Mouse (Mus musculus): ENCODE results near the gene Lpcat2. TPM values are rescaled to one million over a fixed set of nuclear protein-coding genes. Genes with fewer than 3 reads are reported as not detected.

Lpcat2 gene
- total RNA-seq, 1 experiment from 2014 or later = 159 TPM

DNA sequence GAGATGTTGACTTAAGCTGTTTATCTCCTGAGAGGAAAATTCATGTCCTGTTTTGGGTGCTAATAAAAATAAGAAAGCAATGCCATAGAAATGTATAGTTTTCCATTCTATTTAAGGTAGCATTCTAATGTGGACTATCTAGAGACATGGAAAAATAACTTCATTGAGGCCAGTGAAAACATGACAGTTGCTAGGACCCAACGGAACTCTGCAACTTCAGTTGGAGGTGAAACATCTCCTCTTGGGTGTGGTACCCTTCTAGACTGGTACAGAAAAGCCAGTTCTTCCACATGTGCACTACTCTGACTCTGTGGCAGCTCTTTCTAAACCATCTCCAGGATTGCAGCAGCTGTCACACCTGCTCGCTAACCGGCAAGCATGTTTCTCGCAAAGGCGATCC is 46.0 kb downstream of the Lpcat2 start, which contains the start of gene Capns2:
TSS of gene Capns2 (plus strand) at position 301 of the 400 bp plus-strand sequence.
- no peak for ATAC-seq (ENCODE audit: extremely low read depth, insufficient number of reproducible peaks, low FRiP score, poor library complexity, severe bottlenecking)

DNA sequence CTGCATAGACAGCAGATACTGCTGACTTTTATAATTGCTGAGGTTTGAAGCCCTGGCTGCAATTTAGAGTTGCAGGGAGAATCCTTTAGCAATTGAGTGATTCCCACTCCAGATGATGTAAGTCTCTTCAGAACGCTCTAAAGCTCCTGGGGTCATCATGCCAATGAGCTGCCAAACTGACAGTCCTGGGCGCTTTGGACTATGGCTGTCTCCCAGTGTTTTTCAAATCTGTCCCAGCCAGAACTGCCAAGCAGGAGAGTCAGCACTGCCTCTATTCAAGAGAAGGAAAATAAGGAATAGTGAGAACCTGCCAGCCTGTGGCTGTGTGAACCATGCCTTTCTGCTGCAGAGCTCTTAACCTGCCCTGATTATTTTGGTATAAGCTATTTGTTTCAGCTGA is 47.8 kb downstream of the Lpcat2 start:
- no peak for ATAC-seq (ENCODE audit: extremely low read depth, insufficient number of reproducible peaks, low FRiP score, poor library complexity, severe bottlenecking)

DNA sequence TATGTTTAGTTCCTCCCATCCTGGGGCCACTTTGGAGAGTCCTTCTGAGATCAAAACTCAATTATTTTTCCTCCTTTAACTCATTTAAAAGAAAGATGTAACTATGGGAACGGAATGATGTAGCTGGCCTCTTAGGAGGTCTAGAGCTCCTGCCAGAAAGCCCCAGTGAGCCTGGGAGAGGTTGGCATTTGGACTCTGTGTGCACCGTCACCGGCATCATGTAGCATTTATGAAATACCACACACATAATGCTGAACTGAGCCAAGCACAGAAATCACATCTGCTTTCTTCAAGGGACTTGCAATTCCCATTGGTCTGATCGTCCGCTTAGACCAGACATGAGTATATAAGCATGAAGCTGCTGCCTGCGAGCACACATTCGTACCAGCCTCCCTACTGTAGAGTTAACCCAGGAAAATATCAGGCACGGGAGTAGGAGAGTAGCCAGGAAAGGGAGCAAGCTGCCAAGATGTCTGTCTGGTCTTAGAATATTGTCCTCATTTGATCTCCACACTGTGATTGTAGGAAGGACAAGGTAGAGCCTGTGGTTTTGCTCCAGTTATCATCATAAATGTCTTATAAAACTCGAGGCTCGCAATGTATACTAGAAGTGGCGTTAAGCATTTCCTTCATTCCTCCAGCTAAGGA is 48.5 kb downstream of the Lpcat2 start:
- no peak for ATAC-seq (ENCODE audit: extremely low read depth, insufficient number of reproducible peaks, low FRiP score, poor library complexity, severe bottlenecking)

DNA sequence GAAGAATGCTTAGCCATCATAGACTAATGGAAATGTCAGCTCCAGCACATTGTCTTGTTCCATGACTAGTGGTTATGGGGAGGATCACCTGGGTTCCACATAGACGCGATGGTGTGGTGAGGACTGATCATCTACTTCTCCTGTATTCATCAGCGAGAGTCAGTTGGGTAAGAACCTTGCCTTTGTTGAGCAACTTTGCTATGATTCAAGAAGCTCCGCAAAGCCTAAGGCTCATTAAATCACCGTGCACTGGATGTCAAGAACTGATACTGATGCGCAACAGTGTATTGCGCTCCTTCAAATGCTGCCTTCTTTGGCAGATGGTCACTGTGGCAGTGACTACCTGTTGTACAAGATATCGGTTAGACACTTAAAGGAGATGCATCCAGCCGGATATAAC is 51.4 kb downstream of the Lpcat2 start:
- ATAC-seq (ENCODE audit: extremely low read depth, insufficient number of reproducible peaks, low FRiP score, poor library complexity, severe bottlenecking) = no peak

DNA sequence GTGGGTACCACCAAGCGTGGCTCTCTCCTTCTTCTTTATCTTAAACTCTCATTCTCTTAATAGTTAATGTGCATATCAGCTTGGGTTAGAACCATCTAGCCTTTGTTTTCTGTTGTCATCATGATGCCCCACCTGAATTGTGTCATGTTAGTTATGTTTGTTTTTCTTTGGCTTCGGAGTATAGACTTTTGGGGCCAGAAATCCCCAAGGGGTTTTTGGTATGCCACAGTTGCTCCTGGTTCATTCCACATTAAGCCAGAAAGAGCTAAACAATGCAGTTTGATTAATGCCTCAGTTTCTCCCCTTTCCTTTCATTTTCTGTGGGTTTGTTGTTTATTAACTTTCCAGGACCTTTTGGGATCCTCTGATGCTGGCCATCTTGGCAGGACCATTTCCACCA is 53.3 kb downstream of the Lpcat2 start:
- no peak for ATAC-seq (ENCODE audit: extremely low read depth, insufficient number of reproducible peaks, low FRiP score, poor library complexity, severe bottlenecking)

DNA sequence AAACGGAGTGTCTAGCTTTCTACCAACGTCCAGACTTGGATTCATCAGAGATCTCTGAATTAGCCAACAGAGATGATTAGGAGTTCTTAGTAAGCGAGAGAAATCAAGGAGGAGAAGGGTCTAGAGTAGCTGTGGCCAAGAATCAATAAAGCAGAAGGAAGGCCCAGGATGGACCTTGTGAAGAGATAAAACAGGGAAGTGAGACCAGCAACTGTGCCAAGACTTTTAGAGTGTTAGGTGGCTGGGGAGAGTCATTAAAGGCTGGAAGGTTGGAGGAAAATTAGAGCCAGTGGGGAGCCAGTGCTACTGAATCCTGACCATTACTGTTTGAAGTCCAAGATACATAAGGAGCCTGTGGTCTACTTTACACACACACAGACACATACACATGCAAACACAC is 56.3 kb downstream of the Lpcat2 start:
- ATAC-seq (ENCODE audit: extremely low read depth, insufficient number of reproducible peaks, low FRiP score, poor library complexity, severe bottlenecking) = no peak

DNA sequence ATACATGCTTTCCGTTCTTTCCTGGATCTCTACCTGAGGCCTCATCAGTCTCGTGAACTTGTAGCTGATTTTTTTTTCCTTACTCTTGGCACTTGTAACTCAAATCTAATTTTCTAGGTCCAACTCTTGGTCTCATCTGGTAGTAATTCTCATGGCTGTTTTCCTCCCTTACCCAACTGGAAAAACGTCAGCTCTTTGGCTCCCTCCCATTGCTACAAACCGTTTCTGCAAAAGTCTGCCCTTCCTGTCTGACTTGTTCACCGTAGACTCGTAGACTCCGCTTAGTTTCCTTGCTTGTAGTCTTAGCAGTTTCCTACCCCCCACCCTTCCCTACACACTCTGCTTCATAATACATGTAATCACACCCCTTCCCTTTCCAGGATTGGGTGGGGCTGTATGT is 58.3 kb downstream of the Lpcat2 start:
- no peak for ATAC-seq (ENCODE audit: extremely low read depth, insufficient number of reproducible peaks, low FRiP score, poor library complexity, severe bottlenecking)

DNA sequence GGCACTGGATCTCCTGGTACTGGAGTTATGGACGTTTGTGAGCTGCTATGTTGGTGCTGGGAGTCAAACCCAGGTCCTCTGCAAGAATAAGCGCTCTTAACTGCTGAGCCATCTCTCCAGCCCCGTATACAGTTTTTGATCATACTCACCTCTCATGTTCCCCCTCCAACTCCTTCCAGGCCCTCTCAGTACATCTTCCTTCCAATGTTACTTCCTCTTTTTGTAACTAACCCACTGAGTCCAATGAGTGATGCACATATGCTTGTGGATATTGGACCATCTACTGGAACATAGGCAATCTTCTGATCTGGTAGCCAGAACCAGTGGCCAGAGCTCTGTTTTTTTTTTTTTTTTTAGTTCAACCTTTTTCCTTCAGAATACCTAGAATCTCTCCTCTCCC is 60.9 kb downstream of the Lpcat2 start:
- ATAC-seq (ENCODE audit: extremely low read depth, insufficient number of reproducible peaks, low FRiP score, poor library complexity, severe bottlenecking) = no peak

DNA sequence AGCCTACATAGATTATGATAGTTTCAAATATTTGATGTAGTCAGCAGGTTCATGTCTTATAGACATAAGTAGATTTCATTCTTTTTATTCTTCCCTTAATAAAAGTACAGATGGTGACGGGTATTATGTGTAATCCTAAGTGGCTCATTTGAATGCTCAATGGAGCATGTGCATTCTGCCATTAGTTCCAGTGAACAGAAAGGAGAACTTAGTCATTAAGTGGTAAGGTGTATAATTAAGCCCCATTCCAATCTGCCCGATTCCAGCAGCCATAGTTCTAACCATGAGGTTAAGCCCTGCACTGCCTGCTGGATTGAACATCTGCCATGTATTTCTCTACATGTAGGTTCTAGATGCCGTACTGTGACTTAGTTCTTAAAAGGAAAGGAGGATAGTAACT is 66.6 kb downstream of the Lpcat2 start:
- ATAC-seq (ENCODE audit: extremely low read depth, insufficient number of reproducible peaks, low FRiP score, poor library complexity, severe bottlenecking) = no peak

DNA sequence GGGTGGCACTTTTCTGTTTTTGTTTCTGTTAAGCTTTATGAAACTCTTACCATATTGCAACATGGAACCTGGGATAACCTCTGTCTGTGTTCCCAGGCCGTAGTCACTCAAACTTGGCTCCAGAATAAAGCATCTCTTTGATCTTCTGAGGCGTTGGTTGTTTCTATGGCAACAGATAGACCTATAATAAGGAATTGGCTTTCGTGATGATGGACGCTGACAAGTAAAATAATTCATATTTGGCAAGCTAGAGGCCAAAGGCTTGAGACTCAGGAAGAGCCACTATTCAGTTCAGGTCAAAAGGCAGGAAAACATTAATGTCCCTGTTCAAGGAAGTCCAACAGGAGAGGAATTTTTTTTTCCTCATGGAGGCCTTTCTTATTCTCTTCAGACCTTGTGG is 73.8 kb downstream of the Lpcat2 start:
- ATAC-seq (ENCODE audit: extremely low read depth, insufficient number of reproducible peaks, low FRiP score, poor library complexity, severe bottlenecking) = no peak

DNA sequence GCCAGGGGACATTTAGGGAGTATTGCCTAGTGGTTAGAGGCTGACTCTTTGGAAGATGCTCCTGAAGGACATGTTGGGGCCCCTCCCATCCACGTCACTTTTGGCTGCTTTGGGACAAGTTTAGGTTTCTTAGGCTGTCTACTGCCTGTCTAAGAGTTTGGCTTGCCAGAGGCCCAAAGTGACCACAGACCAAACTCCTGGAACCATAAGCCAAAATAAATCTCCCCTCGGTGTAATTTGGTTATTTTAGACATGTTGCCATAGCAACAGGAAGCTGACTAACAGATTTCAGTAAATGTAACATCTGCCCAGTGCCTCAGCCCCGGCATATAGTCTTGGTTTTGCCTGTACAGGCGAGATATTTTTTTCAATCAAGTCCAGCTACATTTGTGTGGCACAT is 82.9 kb downstream of the Lpcat2 start:
- no peak for ATAC-seq (ENCODE audit: extremely low read depth, insufficient number of reproducible peaks, low FRiP score, poor library complexity, severe bottlenecking)

DNA sequence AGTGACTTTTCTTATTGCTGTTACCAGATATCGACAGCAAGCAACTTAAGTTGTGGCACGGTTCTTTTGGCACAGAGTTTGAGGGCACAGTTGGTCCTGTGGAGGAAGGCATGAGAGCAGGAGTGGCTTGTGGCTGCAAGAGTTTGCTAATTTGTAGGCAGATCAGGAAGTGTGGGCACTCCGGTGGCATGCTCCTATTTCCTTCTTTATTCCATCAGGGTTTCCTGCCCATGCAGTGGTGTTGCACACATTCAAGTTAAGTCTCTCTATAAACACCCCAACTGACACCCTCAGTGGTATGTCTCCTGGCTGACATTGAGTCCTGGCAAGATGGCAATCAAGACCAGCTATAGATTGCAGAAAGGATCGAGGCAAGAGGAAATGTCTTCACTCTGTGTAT is 93.9 kb downstream of the Lpcat2 start:
- ATAC-seq (ENCODE audit: extremely low read depth, insufficient number of reproducible peaks, low FRiP score, poor library complexity, severe bottlenecking) = no peak

DNA sequence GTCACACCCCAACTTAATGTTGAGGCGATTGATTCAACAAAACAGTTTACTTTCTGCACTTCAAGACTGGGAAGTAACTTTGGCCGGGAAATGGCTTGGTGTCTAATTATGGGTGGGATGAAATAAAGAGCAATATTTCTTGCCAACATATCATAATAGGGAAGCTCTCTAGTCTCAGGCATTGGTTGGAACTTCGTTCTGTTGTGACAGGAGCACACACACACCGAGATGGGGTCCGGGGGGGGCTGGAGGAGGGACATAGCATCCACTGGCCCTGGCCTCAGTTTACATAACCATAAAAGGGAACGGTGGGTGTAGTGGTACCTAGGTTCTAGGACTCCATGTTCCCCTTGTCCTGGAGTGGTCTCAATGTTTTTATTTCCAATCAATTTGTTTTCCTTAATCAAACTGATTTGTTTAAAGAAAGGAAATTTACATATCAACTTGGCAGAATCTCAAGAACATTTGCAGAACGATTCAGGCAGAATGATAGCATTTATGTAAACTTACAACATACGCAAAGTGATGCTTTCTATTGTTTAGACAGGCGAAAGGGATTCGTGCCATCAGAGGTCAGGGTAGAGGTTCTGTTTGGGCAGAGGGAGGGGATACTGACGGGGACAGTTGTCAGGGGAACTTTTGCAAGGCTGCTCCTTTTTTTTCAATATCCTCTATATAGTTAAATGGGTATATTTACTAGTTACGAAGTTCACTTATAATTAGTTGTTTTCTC is 95.7 kb downstream of the Lpcat2 start:
- ATAC-seq (ENCODE audit: extremely low read depth, insufficient number of reproducible peaks, low FRiP score, poor library complexity, severe bottlenecking) = no peak

DNA sequence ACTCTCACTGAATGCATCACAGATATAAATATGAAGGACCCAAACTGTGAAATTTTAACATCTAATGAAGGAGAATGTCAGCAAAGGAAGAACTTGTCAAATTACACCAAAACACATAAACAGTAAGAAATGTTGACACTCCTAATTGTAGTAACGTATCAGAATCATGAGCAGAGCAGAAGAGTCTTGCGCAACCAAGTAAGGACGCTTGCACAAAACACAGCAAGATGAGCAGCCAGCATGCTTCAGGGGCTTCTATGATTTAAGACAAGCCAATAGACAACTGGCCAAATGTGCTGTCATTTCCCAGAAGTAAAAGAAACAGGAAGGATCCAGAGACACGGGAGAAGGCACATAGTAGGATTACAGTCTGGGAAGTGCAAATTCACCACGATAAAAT is 98.9 kb downstream of the Lpcat2 start:
- no peak for ATAC-seq (ENCODE audit: extremely low read depth, insufficient number of reproducible peaks, low FRiP score, poor library complexity, severe bottlenecking)

DNA sequence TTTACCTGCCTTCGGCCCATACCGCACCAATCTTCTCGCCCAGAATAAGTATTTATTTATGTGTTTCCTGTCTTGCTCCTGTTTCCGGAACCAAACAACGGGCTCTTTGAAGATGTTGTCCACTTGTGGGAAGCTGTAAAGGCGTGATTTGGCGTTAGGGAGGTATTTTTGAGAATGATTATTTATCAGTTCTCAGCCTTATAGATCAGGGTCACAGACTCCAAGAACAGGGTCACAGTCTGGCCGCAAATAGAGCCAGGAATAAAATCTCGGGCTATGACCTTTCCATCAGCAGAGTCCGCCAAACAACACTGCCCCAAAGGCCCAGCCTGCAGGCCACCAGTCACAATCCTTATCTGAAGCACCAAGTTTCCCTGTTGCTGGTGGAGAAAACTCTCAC is 104.6 kb downstream of the Lpcat2 start, which contains the start of gene Slc6a2:
TSS of gene Slc6a2 (plus strand) at position 301 of the 400 bp plus-strand sequence.
- no peak for ATAC-seq (ENCODE audit: extremely low read depth, insufficient number of reproducible peaks, low FRiP score, poor library complexity, severe bottlenecking)

DNA sequence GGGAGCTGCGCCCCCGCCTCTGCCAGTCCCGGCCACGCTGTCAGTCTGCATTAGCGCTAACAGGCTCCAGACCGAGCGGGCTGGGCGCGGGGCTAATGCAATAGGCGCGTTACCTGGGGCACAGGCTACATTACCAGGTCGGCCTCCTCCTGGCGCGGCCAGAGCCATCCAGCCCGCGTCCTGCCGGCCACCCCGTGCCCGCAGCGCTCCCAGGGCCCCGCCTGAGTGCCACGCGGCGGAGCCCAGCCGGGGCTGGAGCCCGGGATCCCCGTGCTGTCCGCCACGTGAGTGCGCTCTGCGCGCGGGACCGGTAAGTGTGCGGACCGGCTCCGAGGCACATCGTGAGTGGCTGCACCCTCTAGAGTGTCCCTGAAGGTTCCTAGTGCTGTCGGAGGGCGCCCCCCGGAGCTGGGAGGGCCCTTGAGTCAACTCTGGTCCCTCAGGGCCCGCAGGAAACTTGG is 105.3 kb downstream of the Lpcat2 start:
- ATAC-seq (ENCODE audit: extremely low read depth, insufficient number of reproducible peaks, low FRiP score, poor library complexity, severe bottlenecking) = no peak

DNA sequence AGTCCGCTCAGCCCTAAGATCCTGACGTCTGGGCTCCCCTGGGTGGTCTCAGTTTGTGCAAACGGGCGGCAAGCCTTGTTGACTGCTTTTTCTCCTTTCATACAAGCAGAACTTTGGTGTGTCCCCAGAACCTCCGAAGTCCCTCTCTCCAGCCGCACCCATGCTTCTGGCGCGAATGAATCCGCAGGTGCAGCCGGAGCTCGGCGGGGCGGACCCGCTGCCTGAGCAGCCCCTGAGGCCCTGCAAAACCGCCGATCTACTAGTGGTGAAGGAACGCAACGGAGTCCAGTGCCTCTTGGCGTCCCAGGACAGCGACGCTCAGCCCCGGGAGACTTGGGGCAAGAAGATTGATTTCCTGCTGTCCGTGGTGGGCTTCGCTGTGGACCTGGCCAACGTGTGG is 105.9 kb downstream of the Lpcat2 start:
- no peak for ATAC-seq (ENCODE audit: extremely low read depth, insufficient number of reproducible peaks, low FRiP score, poor library complexity, severe bottlenecking)

DNA sequence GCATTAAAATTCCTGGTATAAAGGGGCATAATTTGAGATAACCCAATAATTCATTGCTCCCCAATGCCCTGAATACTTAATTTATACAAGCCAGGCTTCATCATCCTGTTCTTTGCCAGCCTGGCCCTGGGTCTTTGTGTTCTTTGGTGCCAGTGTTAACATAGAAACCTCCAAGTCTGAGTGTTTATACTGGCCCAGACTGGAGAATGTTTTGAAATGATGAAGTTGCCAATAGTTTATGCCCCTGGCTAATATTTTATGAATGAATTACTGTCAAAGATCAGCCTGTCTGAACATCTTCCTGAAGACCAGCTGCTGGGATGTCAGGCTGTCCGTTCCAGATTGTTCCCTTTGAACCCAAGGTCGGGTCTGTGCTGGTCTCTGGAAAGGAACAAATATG is 109.4 kb downstream of the Lpcat2 start:
- no peak for ATAC-seq (ENCODE audit: extremely low read depth, insufficient number of reproducible peaks, low FRiP score, poor library complexity, severe bottlenecking)

All from neutrophil, adult 5-6 weeks (primary cell).